9 mouse cellular contexts compared by ENCODE assay signal in the genomic region with DNA sequence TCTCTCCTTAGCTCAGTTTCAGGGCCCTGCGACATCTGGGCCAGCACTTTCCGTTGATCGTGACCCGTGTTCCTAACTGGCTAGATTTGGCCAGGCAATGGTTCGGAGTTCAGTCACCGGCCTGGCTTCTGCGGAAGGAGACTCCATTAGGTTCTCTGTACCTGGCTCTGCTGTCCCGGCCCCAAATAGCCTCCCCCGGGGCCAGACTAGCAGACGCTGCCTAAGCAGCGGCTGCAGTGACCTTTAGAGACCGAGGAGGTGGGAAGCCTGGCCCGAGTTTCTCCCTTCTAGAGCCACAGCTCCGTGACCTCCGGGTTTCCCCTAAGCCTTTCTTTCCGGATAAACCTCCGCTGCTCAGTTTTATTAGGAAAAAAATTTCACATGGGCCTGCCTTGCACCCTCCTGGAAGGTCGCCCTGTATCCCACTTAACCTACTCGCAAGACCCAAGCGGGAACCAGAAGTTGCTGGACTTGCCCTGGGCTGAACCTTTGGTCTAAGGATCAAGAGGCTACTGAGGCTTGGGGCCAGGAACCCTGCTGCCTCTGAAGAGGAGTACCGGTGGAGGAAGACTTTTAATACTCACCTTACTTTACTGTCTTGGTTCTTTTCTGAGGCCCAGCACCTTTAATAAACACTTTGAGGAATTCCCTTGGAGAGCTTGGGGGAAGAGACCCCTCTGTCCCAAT. TPM values are rescaled to one million over a fixed set of nuclear protein-coding genes. Genes with fewer than 3 reads are reported as not detected.
A peak's percentile ranks its signal among the peaks of the same experiment; 100 is the strongest.
DNase-seq lines count a peak whose midpoint lies in the region; ATAC-seq and TF ChIP-seq lines count a peak whose summit lies in the region.
"Had no signal": no experiment of that assay in that cellular context is flagged by ENCODE, and none has a peak within 500 bp of the region (broad histone marks: within the 10 kb centered on the region; RNA-seq: fewer than 3 reads in every experiment).

No protein-coding gene starts in this region.

- no peak overlapping the region for H3K27ac ChIP-seq in kidney, adult 2 months (ENCODE audit: insufficient read depth, low read depth, low read length)
- peak overlapping the region; percentile 87 for H3K27ac ChIP-seq in embryonic facial prominence, embryonic 10.5 days (replicated peaks)
- no peak overlapping the region for H3K27ac ChIP-seq in intestine, embryonic 15.5 days
- peak overlapping the region; percentile 87 for H3K27ac ChIP-seq in midbrain, embryonic 15.5 days

- H3K4me3 ChIP-seq in kidney, adult 2 months (ENCODE audit: insufficient read depth, low read depth, low read length), result no peak overlapping the region
- peak overlapping the region; percentile 63 for H3K4me3 ChIP-seq in embryonic facial prominence, embryonic 10.5 days
- no peak overlapping the region for H3K4me3 ChIP-seq in intestine, embryonic 15.5 days (replicated peaks)
- H3K4me3 ChIP-seq in midbrain, embryonic 15.5 days, result peak overlapping the region; percentile 56

- H3K4me1 ChIP-seq in kidney, adult 2 months (ENCODE audit: control insufficient read depth, insufficient read depth, low read length), result peaks cover 2% of the 10 kb centered on the region; the same call in 1 of the 2 replicates
- H3K4me1 ChIP-seq in embryonic facial prominence, embryonic 10.5 days, result peaks cover 71% of the 10 kb centered on the region
- H3K4me1 ChIP-seq in intestine, embryonic 15.5 days (replicated peaks), result peaks cover 30% of the 10 kb centered on the region
- peaks cover 55% of the 10 kb centered on the region for H3K4me1 ChIP-seq in midbrain, embryonic 15.5 days

- no peak for ATAC-seq in intestine, embryonic 15.5 days
- ATAC-seq in midbrain, embryonic 15.5 days (replicated peaks), result no peak

- no peak for TF ChIP-seq POLR2A in kidney, adult 2 months (IDR thresholded peaks at IDR 0.05; ENCODE audit: low read depth, low read length)

- no peaks in the 10 kb centered on the region for H3K9me3 ChIP-seq in embryonic facial prominence, embryonic 10.5 days
- H3K9me3 ChIP-seq in intestine, embryonic 15.5 days, result no peaks in the 10 kb centered on the region
- H3K9me3 ChIP-seq in midbrain, embryonic 15.5 days, result no peaks in the 10 kb centered on the region

- WGBS in kidney, adult 2 months, result 19% methylated on average over 21 of the region's 21 CpGs
- WGBS in embryonic facial prominence, embryonic 10.5 days, result under 1% methylated on average over 21 of the region's 21 CpGs
- 4% methylated on average over 21 of the region's 21 CpGs for WGBS in intestine, embryonic 15.5 days
- 2% methylated on average over 21 of the region's 21 CpGs for WGBS in midbrain, embryonic 15.5 days

- H3K36me3 ChIP-seq in kidney, adult 2 months (ENCODE audit: control insufficient read depth, insufficient read depth, low read length), result no peaks in the 10 kb centered on the region
- H3K36me3 ChIP-seq in embryonic facial prominence, embryonic 10.5 days (replicated peaks), result peaks cover 8% of the 10 kb centered on the region; the same call in 1 of the 2 replicates
- no peaks in the 10 kb centered on the region for H3K36me3 ChIP-seq in intestine, embryonic 15.5 days
- H3K36me3 ChIP-seq in midbrain, embryonic 15.5 days (replicated peaks), result no peaks in the 10 kb centered on the region

- H3K4me2 ChIP-seq in intestine, embryonic 15.5 days (replicated peaks), result peak overlapping the region; percentile 84
- peak overlapping the region; percentile 70 for H3K4me2 ChIP-seq in midbrain, embryonic 15.5 days

- peaks cover 17% of the 10 kb centered on the region for H3K27me3 ChIP-seq in kidney, adult 2 months (replicated peaks; ENCODE audit: control insufficient read depth, insufficient read depth, low read length)
- peaks cover 100% of the 10 kb centered on the region for H3K27me3 ChIP-seq in embryonic facial prominence, embryonic 10.5 days (replicated peaks; ENCODE audit: low read depth, poor library complexity, severe bottlenecking)
- H3K27me3 ChIP-seq in intestine, embryonic 15.5 days (replicated peaks), result peaks cover 97% of the 10 kb centered on the region
- H3K27me3 ChIP-seq in midbrain, embryonic 15.5 days (replicated peaks), result peaks cover 50% of the 10 kb centered on the region

- H3K9ac ChIP-seq in intestine, embryonic 15.5 days, result no peak overlapping the region
- H3K9ac ChIP-seq in midbrain, embryonic 15.5 days, result peak overlapping the region; percentile 66

- TF ChIP-seq CTCF in kidney, adult 2 months (conservative IDR thresholded peaks at IDR 0.05; ENCODE audit: insufficient read depth, insufficient read length, low read depth, low read length), result no peak

- peak; percentile 61 for DNase-seq in kidney, adult 2 months
- no peak for DNase-seq in kidney, postnatal 14 days
- peak; percentile 62 for DNase-seq in embryonic facial prominence, embryonic 10.5 days (ENCODE audit: low spot score)
- DNase-seq in frontal cortex, postnatal 14 days (ENCODE audit: low spot score in 2 of 2), result no peak
- no peak for DNase-seq in cerebellum, adult 11 months
- no peak for DNase-seq in testis, postnatal 10 days (ENCODE audit: low spot score)

RNA-seq across cellular contexts. Expression of a gene that starts 13.4 kb away (rescaled TPM):
- 0.08 and 0.10 TPM in 2 replicates for polyA plus RNA-seq in kidney, adult 2 months (2012; rRNA removed)
- 17.9 and 19.6 TPM in 2 replicates for polyA plus RNA-seq in embryonic facial prominence, embryonic 10.5 days (2016; fragmentation: Nextera tagmentation; extraction: Ambion mirVana)
- 0.09 and 0.44 TPM in 2 replicates for polyA plus RNA-seq in intestine, embryonic 15.5 days (2015; fragmentation: Nextera tagmentation; extraction: Ambion mirVana)
- 47.3 and 58.4 TPM in 2 replicates for polyA plus RNA-seq in midbrain, embryonic 15.5 days (2015; fragmentation: Nextera tagmentation; extraction: Ambion mirVana)
- polyA plus RNA-seq: large intestine, adult 2 months had no signal

Comparison
In these comparisons a context has a peak if more than half of its experiments do, and no peak if none do; other contexts are left out.
1. DNase-seq: peak in kidney, adult 2 months (single experiment) and embryonic facial prominence, embryonic 10.5 days (single experiment); none in kidney, postnatal 14 days (single experiment), frontal cortex, postnatal 14 days (0 of 2), cerebellum, adult 11 months (single experiment) and testis, postnatal 10 days (single experiment).
2. H3K27ac ChIP-seq: peak in embryonic facial prominence, embryonic 10.5 days (single experiment) and midbrain, embryonic 15.5 days (single experiment); none in kidney, adult 2 months (single experiment) and intestine, embryonic 15.5 days (single experiment).
3. H3K4me3 ChIP-seq: peak in embryonic facial prominence, embryonic 10.5 days (single experiment) and midbrain, embryonic 15.5 days (single experiment); none in kidney, adult 2 months (single experiment) and intestine, embryonic 15.5 days (single experiment).
4. RNA of a gene that starts 13.4 kb away (polyA plus RNA-seq): 47.3 to 58.4 TPM in midbrain, embryonic 15.5 days and 17.9 to 19.6 TPM in embryonic facial prominence, embryonic 10.5 days; 0.09 to 0.44 TPM in intestine, embryonic 15.5 days and 0.08 to 0.10 TPM in kidney, adult 2 months; every median in the first group is over 10 times any median in the second.